Mouse (Mus musculus): ENCODE measurements at regions not wholly inside any gene's neighbourhood (a gene's known extent, or its start where the extent isn't known, plus 50 kb on each side); places are given as distances from the start of the nearest gene placed in this dataset.
A peak's percentile ranks its signal among the peaks of the same experiment; 100 is the strongest.

DNA sequence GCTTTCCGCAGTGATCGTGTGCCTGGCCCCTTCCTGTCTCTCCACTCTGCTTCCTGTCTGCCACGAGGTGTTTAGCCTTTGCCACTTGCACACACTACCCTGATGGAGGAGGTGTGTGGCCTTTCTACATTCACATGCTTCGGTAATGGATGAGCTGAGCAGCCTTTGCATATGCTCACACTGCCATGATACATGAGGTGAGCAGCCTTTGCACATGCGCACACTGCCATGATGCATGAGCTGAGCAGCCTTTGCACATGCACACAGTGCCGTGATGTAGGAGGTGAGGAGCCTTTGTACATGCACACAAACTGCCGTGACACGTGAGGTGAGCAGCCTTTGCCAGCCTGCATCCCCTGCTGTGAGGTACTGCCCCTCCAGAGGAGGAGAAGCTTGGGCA lies 58.3 kb downstream of the Erv3 start:
- no peak for DNase-seq

DNA sequence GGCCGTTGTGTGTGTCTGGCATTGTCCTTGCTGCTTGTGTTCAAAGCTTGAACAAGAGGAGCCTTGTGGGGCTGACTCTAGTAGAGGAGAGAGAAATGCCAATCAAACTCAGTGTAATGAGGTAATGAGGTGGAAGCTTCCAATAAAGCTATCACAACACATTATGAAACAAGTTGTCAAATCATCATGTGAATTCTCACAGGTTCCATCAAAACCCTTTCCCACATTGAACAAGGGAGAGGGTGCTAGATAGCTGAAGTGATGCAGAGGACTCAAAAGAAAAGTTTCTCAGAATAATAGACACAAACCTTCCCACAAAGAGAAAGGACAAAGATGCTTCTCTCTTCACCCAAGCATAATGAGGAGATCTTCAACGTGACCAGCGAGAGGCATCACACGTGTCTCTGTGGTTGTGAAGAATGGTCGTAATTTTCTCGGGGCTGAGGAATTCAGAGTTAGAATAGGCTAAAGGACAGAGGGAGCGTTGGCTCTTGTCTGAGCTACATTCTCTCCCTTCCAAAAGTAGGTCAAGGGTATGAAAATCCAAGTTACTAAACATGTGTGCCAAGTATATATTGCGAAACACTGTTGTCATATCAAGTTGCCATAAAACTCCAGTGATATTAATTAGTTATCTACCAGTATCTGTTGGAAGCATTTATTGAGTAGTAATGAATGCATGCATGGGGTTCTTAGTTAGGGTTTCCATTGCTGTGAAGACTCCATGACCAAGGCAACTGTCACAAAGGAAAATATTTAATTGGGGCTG lies 59.2 kb downstream of the Erv3 start:
- DNase-seq = no peak

DNA sequence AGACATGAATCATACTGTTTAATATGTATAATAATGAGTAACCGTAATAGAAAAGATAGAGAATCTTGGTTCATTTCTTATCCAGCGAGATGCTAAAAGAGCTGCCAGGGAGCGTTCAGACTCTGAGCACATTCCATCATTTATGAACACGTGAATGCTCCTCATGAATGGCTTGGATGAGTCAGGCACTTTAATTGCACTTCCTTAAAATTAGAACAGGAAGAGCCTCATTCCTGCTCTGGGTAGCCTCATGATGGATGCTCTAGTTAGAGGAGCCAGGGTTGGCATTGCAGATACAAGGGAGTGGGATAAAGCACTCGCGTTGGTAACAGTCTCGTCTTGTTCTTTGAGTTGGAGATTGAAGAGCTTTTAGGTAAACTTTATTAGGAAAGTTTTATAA lies 60.1 kb downstream of the Erv3 start:
- DNase-seq = no peak

- DNase-seq = no peak
Measured at GRCm38 (mm10) chr2:131797001-131797693, 62.4 kb downstream of the Erv3 start.

GRCm38 (mm10) chr2:131775381-131775780 lies 84.2 kb downstream of the Erv3 start:
- DNase-seq = no peak

DNA sequence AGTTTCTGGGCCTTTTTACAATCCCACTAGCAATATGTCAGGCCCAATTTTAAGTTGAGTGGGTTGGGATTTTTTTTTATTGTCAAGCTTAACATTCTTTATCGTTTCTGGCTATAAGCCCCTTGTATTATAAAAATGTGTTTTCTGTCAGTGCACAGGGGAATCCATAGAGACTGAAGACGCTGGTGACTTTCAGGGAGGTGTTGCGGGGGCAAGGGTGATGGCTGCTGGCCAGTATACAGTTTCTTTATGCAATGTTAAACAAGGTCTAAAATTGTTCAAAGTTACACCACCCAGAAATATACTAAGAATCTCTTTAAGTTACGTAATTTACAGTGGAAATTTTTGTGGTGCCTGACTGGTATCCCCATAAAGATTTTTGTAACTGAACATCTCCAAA lies 85.9 kb downstream of the Erv3 start:
- DNase-seq = no peak

DNA sequence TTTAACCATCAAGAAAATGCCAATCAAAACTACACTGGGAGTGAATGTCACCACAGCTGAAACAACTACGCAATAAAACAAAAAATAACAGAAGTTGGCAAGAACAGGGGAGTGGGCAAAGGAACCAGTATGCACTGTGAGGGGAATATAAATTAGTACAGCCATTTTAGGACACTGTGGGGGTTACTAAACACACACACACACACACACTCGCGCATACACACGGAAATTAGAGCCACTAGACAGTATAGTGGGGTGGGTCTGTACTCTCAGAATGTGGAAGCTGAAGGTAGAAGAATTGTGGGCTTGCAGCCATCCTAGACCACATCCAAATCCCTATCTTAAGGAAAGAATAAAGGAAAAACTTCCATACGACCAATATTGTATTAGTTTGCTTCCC lies 87.4 kb downstream of the Erv3 start:
- DNase-seq = no peak

DNA sequence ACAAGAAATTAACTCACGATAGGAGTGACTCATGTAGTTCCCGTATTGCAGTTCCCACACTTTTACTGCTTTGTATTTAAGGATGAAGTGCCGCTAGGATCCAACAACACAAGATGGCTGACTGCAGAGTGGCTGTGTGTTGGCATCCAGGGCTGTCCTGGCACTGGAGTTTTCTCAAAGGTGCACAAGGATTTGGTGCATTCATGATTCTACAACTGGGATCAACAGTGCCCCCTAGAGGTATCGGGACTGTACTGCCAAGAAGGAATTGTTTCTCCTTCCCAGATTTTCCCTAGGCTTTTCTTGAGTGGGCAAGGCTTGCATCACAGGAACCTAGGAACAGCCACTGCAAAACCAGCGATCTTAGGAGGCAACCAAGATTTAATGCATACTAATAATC lies 88.7 kb downstream of the Erv3 start:
- peak; percentile 47 to 48 for DNase-seq

- DNase-seq = peak; percentile 55 to 72
Measured at GRCm38 (mm10) chr2:131769656-131770210, 89.8 kb downstream of the Erv3 start.

DNA sequence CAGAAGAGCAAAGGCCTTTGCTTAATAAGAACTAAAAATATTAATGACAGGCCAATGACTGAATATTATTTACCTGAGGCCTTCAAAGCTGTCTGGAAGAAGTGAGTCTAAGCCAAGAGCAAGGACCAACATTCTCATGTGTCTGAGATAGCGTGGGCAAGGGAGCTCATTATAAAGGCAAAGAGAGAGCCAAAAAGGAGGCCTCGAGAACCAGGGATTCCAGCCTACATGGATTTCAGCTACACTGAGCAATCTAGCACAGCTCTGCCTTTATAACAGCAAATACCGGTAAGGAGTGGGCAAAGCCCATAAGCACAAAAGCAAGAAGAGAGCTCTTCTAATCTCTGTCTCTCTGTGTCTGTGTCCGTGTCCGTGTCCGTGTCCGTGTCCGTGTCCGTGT lies 93.0 kb downstream of the Erv3 start:
- no peak for DNase-seq

DNA sequence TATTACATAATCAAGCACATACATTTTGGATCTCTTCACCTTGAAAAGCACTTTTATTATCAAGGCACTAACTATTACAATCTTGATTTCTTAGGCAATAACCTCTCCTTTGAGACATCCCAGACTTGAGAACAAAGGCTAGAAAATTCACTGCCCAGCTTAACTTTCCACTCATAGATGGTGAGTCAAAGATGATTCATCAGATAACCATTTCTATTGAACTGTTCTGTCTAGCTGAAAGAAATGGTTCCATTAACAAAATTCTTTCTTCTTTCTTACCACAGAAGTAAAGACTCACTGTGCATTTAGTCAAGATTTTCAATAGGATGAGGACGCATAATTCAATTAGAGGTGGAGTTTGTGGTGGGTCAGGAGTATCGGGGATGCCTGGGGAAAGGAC lies 98.0 kb downstream of the Erv3 start:
- no peak for DNase-seq

DNA sequence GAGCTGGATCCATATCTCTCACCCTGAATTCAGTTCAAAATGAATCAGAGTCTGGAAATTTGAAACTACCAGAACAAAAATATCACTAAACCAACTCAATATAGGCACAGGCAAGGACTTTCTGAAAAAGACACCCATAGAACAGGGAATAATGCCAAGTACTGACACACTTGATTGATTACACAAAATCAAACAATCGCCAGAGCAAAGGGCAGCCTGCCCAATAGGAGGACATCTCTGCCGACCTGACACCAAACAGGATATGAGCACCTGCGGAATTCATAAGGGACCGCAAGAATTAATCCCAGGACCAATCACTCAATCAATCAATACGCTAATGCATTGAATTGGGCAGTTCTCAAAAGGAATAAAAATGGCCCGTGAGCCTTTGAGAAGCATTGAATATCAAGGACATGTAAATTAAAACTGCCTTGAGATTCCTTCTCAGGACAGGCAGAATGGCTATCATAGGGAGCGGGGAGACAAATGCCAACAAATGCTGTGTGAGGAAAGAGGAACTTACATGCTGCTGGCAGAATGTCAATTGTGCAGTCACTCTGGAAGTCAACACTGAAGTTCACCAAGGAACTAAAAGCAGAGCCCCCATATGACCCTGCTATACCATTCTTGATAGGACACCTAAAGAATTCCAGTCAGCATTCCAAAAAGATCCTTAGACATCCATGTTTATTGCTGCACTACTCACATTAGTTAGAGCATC lies 102.2 kb downstream of the Erv3 start:
- no peak for DNase-seq

DNA sequence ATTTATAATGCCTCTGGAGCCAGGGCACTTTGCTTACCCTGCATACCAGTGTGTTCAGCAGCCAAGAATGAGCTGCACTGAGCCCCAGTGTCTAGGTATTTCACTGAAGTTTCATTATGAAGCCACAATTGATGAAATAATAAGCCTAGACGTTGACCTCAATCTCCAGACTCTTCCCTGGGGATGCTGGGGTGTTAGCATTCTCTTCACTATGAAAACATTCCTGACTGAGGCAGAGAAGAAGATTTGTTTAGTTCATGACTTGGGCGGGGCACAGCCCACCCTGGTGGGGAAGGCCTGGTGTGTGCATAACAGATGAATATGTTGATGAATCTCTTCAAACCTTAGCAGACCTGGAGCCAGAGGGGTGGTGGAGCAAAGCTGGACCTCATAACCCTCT lies 104.4 kb downstream of the Erv3 start:
- no peak for DNase-seq

- no peak for DNase-seq
Measured at GRCm38 (mm10) chr2:131753436-131753835, 106.1 kb downstream of the Erv3 start.

DNA sequence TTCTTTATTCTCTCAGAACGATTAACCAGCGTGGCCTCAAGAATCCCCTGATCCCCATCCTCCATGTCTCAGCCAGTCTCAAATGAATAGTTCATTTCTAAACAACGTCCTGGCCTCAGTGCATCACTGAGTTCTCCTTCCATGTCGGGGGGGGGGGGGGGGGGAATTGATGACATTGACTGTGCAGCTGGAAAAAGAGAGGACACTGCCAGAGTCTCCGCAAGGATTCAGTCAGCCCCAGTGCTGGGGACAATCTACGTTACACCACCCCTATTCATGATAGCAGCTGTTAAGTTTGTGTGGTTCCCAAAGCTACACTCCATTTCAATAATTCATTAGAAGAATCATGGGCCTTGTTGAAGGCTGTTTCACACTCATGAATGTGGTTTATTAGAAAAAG lies 108.9 kb downstream of the Erv3 start:
- DNase-seq = no peak

DNA sequence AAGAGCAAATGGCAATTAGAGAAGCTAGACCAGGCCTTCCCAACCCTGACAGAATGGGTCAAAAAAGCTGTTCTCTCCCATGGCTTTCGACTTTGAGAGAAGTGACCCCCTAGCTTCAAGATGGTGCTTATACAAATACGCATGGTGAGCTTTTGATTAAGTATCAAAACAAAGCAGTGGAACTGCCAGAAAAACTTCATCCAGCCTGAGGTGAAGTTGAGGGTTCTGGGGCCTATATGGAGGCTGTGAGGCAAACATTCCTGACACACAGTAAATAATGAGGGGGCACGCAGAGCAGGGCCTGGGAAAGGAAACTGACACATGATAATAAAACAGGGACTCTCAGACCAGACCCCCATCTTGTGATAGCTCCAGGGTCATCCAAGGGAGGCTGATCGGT lies 109.3 kb downstream of the Erv3 start:
- DNase-seq = no peak

- peak in 1 of 2 experiments; percentile 11 for DNase-seq
Measured at GRCm38 (mm10) chr2:131749746-131750145, 109.8 kb downstream of the Erv3 start.

- no peak for DNase-seq
Measured at GRCm38 (mm10) chr2:131748791-131749190, 110.8 kb downstream of the Erv3 start.

GRCm38 (mm10) chr2:131747707-131748106 lies 111.8 kb downstream of the Erv3 start:
- DNase-seq = no peak

DNA sequence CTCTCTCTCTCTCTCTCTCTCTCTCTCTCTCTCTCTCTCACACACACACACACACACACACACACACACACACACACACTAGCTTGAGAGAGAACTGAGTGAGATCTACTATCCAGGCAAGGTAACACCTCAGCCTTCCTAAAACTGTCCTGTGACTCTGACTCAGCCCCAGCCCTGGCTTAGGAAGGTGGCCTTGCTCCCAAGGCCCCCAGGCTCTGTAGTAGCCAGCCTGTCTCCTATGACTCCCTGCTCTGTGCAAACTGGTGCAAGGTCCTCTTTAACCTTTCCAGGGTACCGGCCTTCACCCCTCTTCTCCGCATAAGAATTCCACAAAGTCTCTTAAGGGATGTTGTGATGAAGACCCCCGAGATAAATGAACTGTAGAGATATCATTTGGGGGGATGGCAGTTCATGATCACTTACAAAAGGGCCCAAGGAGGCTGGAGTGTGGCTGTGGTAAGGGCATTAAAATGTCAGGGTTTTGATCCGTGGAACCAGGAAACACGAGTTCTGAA lies 114.1 kb downstream of the Erv3 start:
- DNase-seq = no peak

DNA sequence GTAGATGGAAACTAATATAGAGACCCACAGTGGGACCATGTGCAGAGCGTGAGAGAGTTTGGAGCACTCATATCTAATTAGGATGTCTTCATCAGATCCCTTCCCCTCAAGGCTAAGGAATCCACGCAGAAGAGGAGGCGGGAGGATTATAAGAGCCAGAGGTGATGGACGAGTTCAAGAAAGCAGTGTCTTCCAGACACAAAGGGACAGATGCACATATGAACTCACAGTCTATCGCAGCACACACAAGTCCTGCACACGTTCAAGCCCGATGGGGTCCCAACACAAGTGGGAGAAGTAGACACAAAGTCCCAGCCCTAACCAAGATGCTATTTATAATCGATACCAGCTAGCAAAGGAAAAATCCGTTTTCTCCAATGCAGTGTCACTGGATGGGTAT lies 114.6 kb downstream of the Erv3 start:
- no peak for DNase-seq

- no peak for DNase-seq
Measured at GRCm38 (mm10) chr2:131740456-131740855, 119.1 kb downstream of the Erv3 start.

DNA sequence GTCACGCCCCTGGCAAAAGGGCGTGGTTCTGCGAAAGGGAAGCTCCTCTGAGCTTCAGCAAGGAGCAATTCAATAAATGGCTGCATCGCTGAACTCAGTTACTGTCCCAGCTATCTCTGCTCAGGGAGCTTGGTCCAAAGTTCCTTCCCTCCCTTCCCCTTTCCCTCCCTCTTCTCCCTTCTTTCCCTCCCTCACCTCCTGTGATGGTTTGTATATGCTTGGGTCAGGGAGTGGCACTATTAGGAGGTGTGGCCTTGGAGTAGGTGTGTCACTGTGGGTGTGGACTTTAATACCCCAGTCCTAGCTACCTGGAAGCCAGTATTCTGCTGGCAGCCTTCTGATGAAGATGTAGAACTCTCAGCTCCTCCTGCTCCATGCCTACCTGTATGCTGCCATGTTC lies 120.5 kb downstream of the Erv3 start:
- no peak for DNase-seq

All from kidney, postnatal 25 days (tissue).